Mouse (Mus musculus) MEL (cell line): ENCODE measurements around the gene Dnaaf5. TPM values are rescaled to one million over a fixed set of nuclear protein-coding genes. Genes with fewer than 3 reads are reported as not detected.

Experiments used
- DNase-seq: peaks from one replicate; pipeline ENCODE4 v3.0.0; 2011; ENCODE audit warnings: low read depth, low spot score
- H3K27ac ChIP-seq: 2 replicates; pipeline ENCODE4 v1.5.1; 2012; ENCODE audit warnings: low read depth, mild to moderate bottlenecking, control low read depth, low read length, moderate library complexity; ENCODE audit not compliant: control insufficient read depth
- H3K27me3 ChIP-seq, 2 experiments: fragments of 150-350 bp in 1 of 2; sonication (generic) in 1 of 2; 2 replicates each; pipeline ENCODE4 v1.6.1; 2012; ENCODE audit warnings: low read length in 2 of 2, mild to moderate bottlenecking in 2 of 2, improper control_type of control experiment in 1 of 2, moderate library complexity in 1 of 2; ENCODE audit not compliant: insufficient read depth in 2 of 2, control insufficient read depth in 1 of 2
- H3K36me3 ChIP-seq, 2 experiments: 2 replicates each; pipeline ENCODE4 v1.6.1; 2012 to 2014; ENCODE audit warnings: low read length in 2 of 2, improper control_type of control experiment in 1 of 2, inconsistent platforms in 1 of 2, mild to moderate bottlenecking in 1 of 2; ENCODE audit not compliant: insufficient read depth in 2 of 2, control insufficient read depth in 1 of 2
- H3K4me1 ChIP-seq, 2 experiments: fragments of 150-350 bp in 1 of 2; sonication (generic) in 1 of 2; 2 replicates each; pipeline ENCODE4 v1.6.1; 2012; ENCODE audit warnings: low read length in 2 of 2, improper control_type of control experiment in 1 of 2, mild to moderate bottlenecking in 1 of 2; ENCODE audit not compliant: insufficient read depth in 2 of 2, control insufficient read depth in 1 of 2
- H3K4me3 ChIP-seq, 2 experiments: fragments of 150-350 bp in 1 of 2; sonication (generic) in 1 of 2; 2 replicates each; pipeline ENCODE4 v1.5.1; 2012; ENCODE audit warnings: low read depth in 2 of 2, low read length in 2 of 2, mild to moderate bottlenecking in 2 of 2, moderate library complexity in 2 of 2, control low read depth in 1 of 2, improper control_type of control experiment in 1 of 2; ENCODE audit not compliant: control insufficient read depth in 1 of 2, insufficient read depth in 1 of 2
- H3K79me2 ChIP-seq: 2 replicates; pipeline ENCODE4 v1.6.1; 2012; ENCODE audit warnings: mild to moderate bottlenecking, low read length, moderate library complexity; ENCODE audit not compliant: control insufficient read depth, poor library complexity, insufficient read depth
- H3K9ac ChIP-seq: 2 replicates; pipeline ENCODE4 v1.6.1; 2012; ENCODE audit warnings: low read depth, mild to moderate bottlenecking, control low read depth, low read length, moderate library complexity; ENCODE audit not compliant: control insufficient read depth, poor library complexity, severe bottlenecking
- H3K9me3 ChIP-seq: fragments of 150-350 bp; sonication (generic); replicated peaks from 2 replicates; pipeline ENCODE4 v1.6.1; 2012; ENCODE audit warnings: mild to moderate bottlenecking, low read length, improper control_type of control experiment, moderate library complexity; ENCODE audit not compliant: insufficient read depth
- CHD1 ChIP-seq: IDR thresholded peaks from 2 replicates; pipeline ENCODE4 v1.6.1; 2012; ENCODE audit warnings: low read depth, mild to moderate bottlenecking, inconsistent platforms, low read length, improper control_type of control experiment
- CHD2 ChIP-seq: IDR thresholded peaks from 2 replicates; pipeline ENCODE4 v1.6.1; 2011; ENCODE audit warnings: low read length, improper control_type of control experiment
- E2F4 ChIP-seq: IDR thresholded peaks from 2 replicates; pipeline ENCODE4 v1.6.1; 2011; ENCODE audit warnings: low read depth, low read length, improper control_type of control experiment, borderline replicate concordance
- ELF1 ChIP-seq: IDR thresholded peaks from 2 replicates; pipeline ENCODE4 v1.6.1; 2014; ENCODE audit warnings: low read depth, mild to moderate bottlenecking, inconsistent platforms, low read length, improper control_type of control experiment, moderate library complexity
- GABPA ChIP-seq: IDR thresholded peaks from 2 replicates; pipeline ENCODE4 v1.6.1; 2012; ENCODE audit warnings: low read depth, mild to moderate bottlenecking, inconsistent platforms, low read length, improper control_type of control experiment, moderate library complexity
- JUND ChIP-seq: IDR thresholded peaks from 2 replicates; pipeline ENCODE4 v1.6.1; 2011; ENCODE audit warnings: low read depth, mild to moderate bottlenecking, improper control_type of control experiment, low read length
- MAFK ChIP-seq: IDR thresholded peaks from 2 replicates; pipeline ENCODE4 v1.6.1; 2011; ENCODE audit warnings: low read depth, mild to moderate bottlenecking, low read length, improper control_type of control experiment, borderline replicate concordance
- MAZ ChIP-seq: IDR thresholded peaks from 2 replicates; pipeline ENCODE4 v1.6.1; 2012; ENCODE audit warnings: low read depth, mild to moderate bottlenecking, inconsistent platforms, low read length, improper control_type of control experiment
- NELFE ChIP-seq: IDR thresholded peaks from 2 replicates; pipeline ENCODE4 v1.6.1; 2011; ENCODE audit warnings: low read depth, low read length, improper control_type of control experiment
- NRF1 ChIP-seq: IDR thresholded peaks from 2 replicates; pipeline ENCODE4 v1.6.1; 2014; ENCODE audit warnings: low read depth, mild to moderate bottlenecking, inconsistent platforms, low read length, improper control_type of control experiment, moderate library complexity; ENCODE audit not compliant: poor library complexity, insufficient read depth, severe bottlenecking
- POLR2AphosphoS2 ChIP-seq: IDR thresholded peaks from 2 replicates; pipeline ENCODE4 v1.6.1; 2011; ENCODE audit warnings: low read length, improper control_type of control experiment
- POLR2AphosphoS5 ChIP-seq: IDR thresholded peaks from 2 replicates; pipeline ENCODE4 v1.6.1; 2012; ENCODE audit warnings: low read depth, borderline replicate concordance, mild to moderate bottlenecking, inconsistent platforms, low read length, moderate library complexity, mixed read lengths
- RAD21 ChIP-seq: IDR thresholded peaks from 2 replicates; pipeline ENCODE4 v1.6.1; 2011; ENCODE audit warnings: mild to moderate bottlenecking, low read depth, low read length, improper control_type of control experiment
- SIN3A ChIP-seq: IDR thresholded peaks from 2 replicates; pipeline ENCODE4 v1.6.1; 2012; ENCODE audit warnings: low read length, improper control_type of control experiment, inconsistent platforms
- TBP ChIP-seq: IDR thresholded peaks from 2 replicates; pipeline ENCODE4 v1.8.0; 2011; ENCODE audit warnings: low read depth, low read length, improper control_type of control experiment
- USF1 ChIP-seq: IDR thresholded peaks from 2 replicates; pipeline ENCODE4 v1.6.1; 2014; ENCODE audit warnings: low read depth, mild to moderate bottlenecking, inconsistent platforms, low read length, improper control_type of control experiment, moderate library complexity
- ZC3H11A ChIP-seq: IDR thresholded peaks from 2 replicates; pipeline ENCODE4 v1.6.1; 2012; ENCODE audit warnings: low read depth, mild to moderate bottlenecking, inconsistent platforms, low read length, improper control_type of control experiment
- polyA plus RNA-seq, 2 experiments: library from polyadenylated mRNA; stranded (reverse) in 1 of 2; unstranded in 1 of 2; fragments of >175 nt in 1 of 2; fragments of >200 nt in 1 of 2; gene quantifications; 2 replicates each; pipeline versions ENCODE4 v1.2.1 to v1.2.4; 2012; ENCODE audit warnings: low replicate concordance in 2 of 2, low read depth in 1 of 2; ENCODE audit not compliant: insufficient read length in 2 of 2, insufficient read depth in 1 of 2, missing spikeins in 1 of 2
- total RNA-seq: library from RNA; depleted of rRNA; stranded (reverse); fragments of 300-350 nt; gene quantifications from 2 replicates; pipeline ENCODE4 v1.2.3, GENCODE M21; 2012

Dnaaf5 gene
- total and polyA plus RNA-seq, 3 experiments: 20.1 to 35.4 TPM; not detected in 1

GRCm38 (mm10) chr5:139216121-139216520, 66.1 kb downstream of the Dnaaf5 start:
- H3K27ac ChIP-seq: no peak overlapping the region
- H3K9ac ChIP-seq: no peak overlapping the region
- peaks cover 0 to 15% of the 10 kb centered on the region in 2 experiments; a peak in 2 of 4 replicates for H3K36me3 ChIP-seq
- no peak overlapping the region for H3K4me3 ChIP-seq
- H3K4me1 ChIP-seq: no peaks in the 10 kb centered on the region
- H3K9me3 ChIP-seq: no peaks in the 10 kb centered on the region
- no peak for DNase-seq
- H3K27me3 ChIP-seq: no peaks in the 10 kb centered on the region
- TF ChIP-seq ELF1: no peak
- TF ChIP-seq ZC3H11A: no peak
- no peak for TF ChIP-seq CHD1
- TF ChIP-seq GABPA: no peak
- no peak for TF ChIP-seq USF1
- no peak for TF ChIP-seq RAD21
- H3K79me2 ChIP-seq: peaks cover 21% of the 10 kb centered on the region

- no peak for DNase-seq
- no peaks in the 10 kb centered on the region for H3K9me3 ChIP-seq
- H3K4me1 ChIP-seq: no peaks in the 10 kb centered on the region
- H3K36me3 ChIP-seq: peaks cover 0 to 22% of the 10 kb centered on the region in 2 experiments; a peak in 2 of 4 replicates
- no peak overlapping the region for H3K4me3 ChIP-seq
- no peak overlapping the region for H3K9ac ChIP-seq
- no peaks in the 10 kb centered on the region for H3K27me3 ChIP-seq
- H3K27ac ChIP-seq: no peak overlapping the region
- H3K79me2 ChIP-seq: peaks cover 20% of the 10 kb centered on the region
- no peak for TF ChIP-seq RAD21
Measured at GRCm38 (mm10) chr5:139216774-139217173, 66.8 kb downstream of the Dnaaf5 start.

- H3K4me1 ChIP-seq: no peaks in the 10 kb centered on the region
- no peaks in the 10 kb centered on the region for H3K27me3 ChIP-seq
- DNase-seq: no peak
- H3K79me2 ChIP-seq: no peaks in the 10 kb centered on the region; the same call in 1 of the 2 replicates
- no peaks in the 10 kb centered on the region for H3K9me3 ChIP-seq
- H3K27ac ChIP-seq: no peak overlapping the region
- TF ChIP-seq SIN3A (no peak), ZC3H11A (no peak), NRF1 (no peak), NELFE (no peak), CHD2 (no peak), POLR2AphosphoS5 (no peak), MAFK (no peak), E2F4 (no peak), POLR2AphosphoS2 (no peak), JUND (no peak), TBP (no peak), MAZ (no peak), RAD21 (no peak)
- TF ChIP-seq, all 39 proteins: peak for 0
- Histone ChIP-seq H3K36me3 (peaks cover 0 to 36% of the 10 kb centered on the region in 2 experiments; a peak in 2 of 4 replicates), H3K9ac (no peak overlapping the region), H3K4me3 (no peak overlapping the region)
Measured at GRCm38 (mm10) chr5:139220006-139220515, 70.0 kb downstream of the Dnaaf5 start.
